ENCODE assay signal across 25 mouse cellular contexts in the genomic region with DNA sequence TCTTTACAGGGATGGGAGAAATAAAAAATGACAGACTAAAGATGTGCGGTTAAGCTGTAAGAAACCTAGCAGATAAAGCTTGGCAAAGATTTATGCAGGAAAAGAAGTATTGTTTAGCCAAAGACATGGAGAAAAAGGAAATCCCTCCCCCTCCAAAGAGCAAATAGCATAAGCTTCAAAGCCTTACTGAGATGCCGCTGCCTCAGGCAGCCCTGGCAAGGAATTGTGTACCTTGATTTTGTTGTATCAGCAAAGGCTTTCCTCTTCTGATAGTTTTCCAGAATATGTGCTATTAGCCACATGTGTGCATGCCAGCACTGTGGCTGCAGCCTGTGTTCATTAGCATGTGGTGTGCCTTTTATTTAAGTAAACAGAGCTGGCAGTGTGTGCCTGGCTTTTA.
DNase-seq lines count a peak whose midpoint lies in the region; ATAC-seq and TF ChIP-seq lines count a peak whose summit lies in the region.
"Had no signal": no experiment of that assay in that cellular context is flagged by ENCODE, and none has a peak within 500 bp of the region (broad histone marks: within the 10 kb centered on the region; RNA-seq: fewer than 3 reads in every experiment).

No protein-coding gene starts in this region.

- no peaks in the 10 kb centered on the region for H3K36me3 ChIP-seq in forebrain, embryonic 14.5 days (ENCODE audit: control insufficient read depth, insufficient read depth, low read length)
- H3K36me3 ChIP-seq in forebrain, postnatal 0 days (ENCODE audit: insufficient read depth), result no peaks in the 10 kb centered on the region
- H3K36me3 ChIP-seq in midbrain, embryonic 14.5 days (ENCODE audit: control insufficient read depth, insufficient read depth, low read length), result no peaks in the 10 kb centered on the region
- no peaks in the 10 kb centered on the region for H3K36me3 ChIP-seq in midbrain, embryonic 11.5 days (ENCODE audit: control insufficient read depth, insufficient read depth, low read length)
- no peaks in the 10 kb centered on the region for H3K36me3 ChIP-seq in stomach, postnatal 0 days (ENCODE audit: control insufficient read depth, insufficient read depth, low read length)
- H3K36me3 ChIP-seq: embryonic facial prominence, embryonic 15.5 days; heart, embryonic 10.5 days; heart, embryonic 13.5 days had no signal

- H3K27ac ChIP-seq in forebrain, embryonic 14.5 days (ENCODE audit: low read depth, low read length), result no peak overlapping the region
- H3K27ac ChIP-seq in forebrain, postnatal 0 days (ENCODE audit: low read depth, low read length), result no peak overlapping the region
- H3K27ac ChIP-seq in midbrain, embryonic 14.5 days (replicated peaks; ENCODE audit: low read depth, low read length), result no peak overlapping the region
- no peak overlapping the region for H3K27ac ChIP-seq in midbrain, embryonic 11.5 days (ENCODE audit: low read depth, low read length)
- no peak overlapping the region for H3K27ac ChIP-seq in stomach, postnatal 0 days (replicated peaks)
- H3K27ac ChIP-seq: embryonic facial prominence, embryonic 15.5 days; heart, adult 2 months; heart, embryonic 10.5 days; heart, embryonic 13.5 days; hindbrain, embryonic 14.5 days; hindbrain, postnatal 0 days had no signal

- TF ChIP-seq POLR2A in brain, embryonic 14.5 days (IDR thresholded peaks at IDR 0.05; ENCODE audit: borderline replicate concordance, extremely low read depth, insufficient read depth, insufficient read length, poor library complexity, severe bottlenecking), result no peak

- no peak for TF ChIP-seq CTCF in forebrain, postnatal 0 days (IDR thresholded peaks at IDR 0.05; ENCODE audit: low read depth)
- TF ChIP-seq CTCF in brain, embryonic 14.5 days (IDR thresholded peaks at IDR 0.05; ENCODE audit: borderline replicate concordance, extremely low read depth, insufficient read depth, insufficient read length), result no peak
- TF ChIP-seq CTCF in stomach, postnatal 0 days (IDR thresholded peaks at IDR 0.05; ENCODE audit: low read depth), result no peak

- peak; percentile 6 for DNase-seq in forebrain, embryonic 14.5 days (ENCODE audit: low spot score)
- DNase-seq in forebrain, postnatal 0 days, result no peak
- DNase-seq in midbrain, embryonic 14.5 days, result peak; percentile 51
- DNase-seq in midbrain, embryonic 11.5 days (ENCODE audit: low spot score, missing footprints), result no peak
- peak; percentile 50 for DNase-seq in brain, embryonic 14.5 days (ENCODE audit: low read depth)
- peak; percentile 14 for DNase-seq in stomach, postnatal 0 days (ENCODE audit: low spot score)
- DNase-seq: adrenal gland, adult 2 months; adrenal gland, postnatal 14 days; cerebellum, adult 11-12 months; cerebellum, adult 8-10 months; cerebellum, postnatal 10 days; cerebellum, postnatal 36 days; embryo, embryonic 11 days; gastrocnemius, postnatal 10 days; gastrocnemius, postnatal 36 days; heart, adult 2 months; heart, postnatal 14 days; heart, postnatal 4 days had no signal

- no peak for ATAC-seq in forebrain, embryonic 14.5 days
- ATAC-seq in forebrain, postnatal 0 days, result no peak
- no peak for ATAC-seq in midbrain, embryonic 14.5 days (ENCODE audit: low FRiP score, low TSS enrichment)
- ATAC-seq in midbrain, embryonic 11.5 days (ENCODE audit: low FRiP score), result no peak
- no peak for ATAC-seq in stomach, postnatal 0 days (ENCODE audit: low FRiP score, low TSS enrichment)
- ATAC-seq: CD4-positive, CD25-positive, alpha-beta regulatory T cell, adult 4 months; hindbrain, postnatal 0 days; inflammation-experienced regulatory T-cells, adult 6 months had no signal

- H3K9ac ChIP-seq in forebrain, embryonic 14.5 days (ENCODE audit: low read length), result no peak overlapping the region
- no peak overlapping the region for H3K9ac ChIP-seq in forebrain, postnatal 0 days
- H3K9ac ChIP-seq in midbrain, embryonic 14.5 days (replicated peaks; ENCODE audit: low read length), result no peak overlapping the region
- H3K9ac ChIP-seq in midbrain, embryonic 11.5 days (ENCODE audit: low read length), result no peak overlapping the region
- H3K9ac ChIP-seq in stomach, postnatal 0 days (ENCODE audit: low read length), result no peak overlapping the region
- H3K9ac ChIP-seq: embryonic facial prominence, embryonic 15.5 days; heart, embryonic 13.5 days; hindbrain, embryonic 14.5 days had no signal

- H3K4me3 ChIP-seq in forebrain, embryonic 14.5 days (ENCODE audit: low read depth, low read length), result no peak overlapping the region
- no peak overlapping the region for H3K4me3 ChIP-seq in forebrain, postnatal 0 days (ENCODE audit: low read depth, low read length)
- no peak overlapping the region for H3K4me3 ChIP-seq in midbrain, embryonic 14.5 days (replicated peaks; ENCODE audit: low read depth, low read length)
- no peak overlapping the region for H3K4me3 ChIP-seq in midbrain, embryonic 11.5 days (ENCODE audit: low read depth, low read length)
- no peak overlapping the region for H3K4me3 ChIP-seq in stomach, postnatal 0 days (ENCODE audit: low read depth, low read length)
- H3K4me3 ChIP-seq: embryonic facial prominence, embryonic 15.5 days; heart, adult 2 months; heart, embryonic 10.5 days; heart, embryonic 13.5 days had no signal

- H3K4me2 ChIP-seq in forebrain, embryonic 14.5 days (ENCODE audit: low read length), result no peak overlapping the region
- no peak overlapping the region for H3K4me2 ChIP-seq in forebrain, postnatal 0 days (ENCODE audit: low read depth)
- no peak overlapping the region for H3K4me2 ChIP-seq in midbrain, embryonic 14.5 days (ENCODE audit: low read length)
- H3K4me2 ChIP-seq in midbrain, embryonic 11.5 days, result no peak overlapping the region
- no peak overlapping the region for H3K4me2 ChIP-seq in stomach, postnatal 0 days (replicated peaks; ENCODE audit: low read depth)
- H3K4me2 ChIP-seq: embryonic facial prominence, embryonic 15.5 days; heart, embryonic 13.5 days; hindbrain, embryonic 14.5 days had no signal

- H3K9me3 ChIP-seq in forebrain, embryonic 14.5 days (replicated peaks; ENCODE audit: control insufficient read depth, low read length), result no peaks in the 10 kb centered on the region
- H3K9me3 ChIP-seq in forebrain, postnatal 0 days (ENCODE audit: low read length), result no peaks in the 10 kb centered on the region
- H3K9me3 ChIP-seq in midbrain, embryonic 14.5 days (ENCODE audit: control insufficient read depth, low read length), result no peaks in the 10 kb centered on the region
- H3K9me3 ChIP-seq in midbrain, embryonic 11.5 days (ENCODE audit: control insufficient read depth, low read length), result no peaks in the 10 kb centered on the region
- H3K9me3 ChIP-seq in stomach, postnatal 0 days (ENCODE audit: control insufficient read depth, low read length), result no peaks in the 10 kb centered on the region
- H3K9me3 ChIP-seq: embryonic facial prominence, embryonic 15.5 days; heart, embryonic 10.5 days; heart, embryonic 13.5 days had no signal

- WGBS in forebrain, embryonic 14.5 days, result 74% methylated on average over 2 of the region's 2 CpGs
- 44% methylated on average over 2 of the region's 2 CpGs for WGBS in forebrain, postnatal 0 days
- 54% methylated on average over 2 of the region's 2 CpGs for WGBS in midbrain, embryonic 14.5 days
- 81% methylated on average over 2 of the region's 2 CpGs for WGBS in midbrain, embryonic 11.5 days
- 20% methylated on average over 2 of the region's 2 CpGs for WGBS in stomach, postnatal 0 days

- H3K27me3 ChIP-seq in forebrain, embryonic 14.5 days (replicated peaks; ENCODE audit: control insufficient read depth, insufficient read depth, low read length), result no peaks in the 10 kb centered on the region
- no peaks in the 10 kb centered on the region for H3K27me3 ChIP-seq in forebrain, postnatal 0 days (ENCODE audit: insufficient read depth, low read length)
- no peaks in the 10 kb centered on the region for H3K27me3 ChIP-seq in midbrain, embryonic 14.5 days (ENCODE audit: control insufficient read depth, insufficient read depth, low read length)
- no peaks in the 10 kb centered on the region for H3K27me3 ChIP-seq in midbrain, embryonic 11.5 days (ENCODE audit: control insufficient read depth, insufficient read depth, low read length)
- H3K27me3 ChIP-seq in stomach, postnatal 0 days (ENCODE audit: control insufficient read depth, insufficient read depth, low read length), result no peaks in the 10 kb centered on the region
- H3K27me3 ChIP-seq: embryonic facial prominence, embryonic 15.5 days; heart, embryonic 13.5 days had no signal

- no peaks in the 10 kb centered on the region for H3K4me1 ChIP-seq in forebrain, embryonic 14.5 days (ENCODE audit: control insufficient read depth, insufficient read depth, low read length)
- H3K4me1 ChIP-seq in forebrain, postnatal 0 days (ENCODE audit: insufficient read depth), result no peaks in the 10 kb centered on the region
- H3K4me1 ChIP-seq in midbrain, embryonic 14.5 days (ENCODE audit: control insufficient read depth, insufficient read depth, low read length), result no peaks in the 10 kb centered on the region
- H3K4me1 ChIP-seq in midbrain, embryonic 11.5 days (ENCODE audit: control insufficient read depth, insufficient read depth, low read length), result no peaks in the 10 kb centered on the region
- no peaks in the 10 kb centered on the region for H3K4me1 ChIP-seq in stomach, postnatal 0 days (replicated peaks; ENCODE audit: control insufficient read depth, insufficient read depth)
- H3K4me1 ChIP-seq: embryonic facial prominence, embryonic 15.5 days; heart, embryonic 10.5 days; heart, embryonic 13.5 days had no signal

- no peak for TF ChIP-seq EP300 in stomach, postnatal 0 days (optimal IDR thresholded peaks at IDR 0.05)

Comparison
In these comparisons a context has a peak if more than half of its experiments do, and no peak if none do; other contexts are left out.
1. DNase-seq: peak in forebrain, embryonic 14.5 days (single experiment), midbrain, embryonic 14.5 days (single experiment), brain, embryonic 14.5 days (single experiment) and stomach, postnatal 0 days (single experiment); none in forebrain, postnatal 0 days (single experiment) and midbrain, embryonic 11.5 days (single experiment).